Mouse (Mus musculus): ENCODE results near the gene Zbtb20. TPM values are rescaled to one million over a fixed set of nuclear protein-coding genes. Genes with fewer than 3 reads are reported as not detected.

Zbtb20 gene
- polyA plus RNA-seq, 1 experiment from 2014 or later = 53.9 TPM

MicroRNAs within 50 kb of the gene (microRNA counts, 519-probe panel; counts per million panel counts)
- microRNA mmu-miR-568 = not detected

Small RNAs within 50 kb of the gene (microRNA-seq; reads per million reads assigned to microRNA genes)
- not detected for gene Mir568

Measured in neural tube, embryonic 15.5 days (tissue).